Mouse (Mus musculus) Patski (cell line): ENCODE results near the gene Mettl6. TPM values are rescaled to one million over a fixed set of nuclear protein-coding genes. Genes with fewer than 3 reads are reported as not detected.

Experiments
- ATAC-seq: fragments of 100-300 bp; one replicate; pipeline ENCODE4 v1.8.0; 2021
- CTCF ChIA-PET: fragments of 350-600 bp; sonication (Branson Sonifier 250); formaldehyde crosslinking; loops from one replicate; lab custom pipeline; 2022; ENCODE audit warnings: inconsistent platforms; lab: Charles Lee
- POLR2A ChIA-PET: fragments of 350-600 bp; sonication (Branson Sonifier 250); formaldehyde crosslinking; loops from one replicate; lab custom pipeline; 2022; ENCODE audit warnings: antibody characterized with exemption, inconsistent platforms; lab: Charles Lee
- DNase-seq: peaks from one replicate; pipeline ENCODE4 v3.0.0-alpha.2; 2011; ENCODE audit warnings: low read depth, low spot score
- H3K27me3 ChIP-seq: fragments of 371-371 bp; one replicate; pipeline ENCODE4 v1.5.1; 2021
- CTCF ChIP-seq: fragments of 100-300 bp; IDR thresholded peaks from one replicate; pipeline ENCODE4 v1.5.1; 2021
- in situ Hi-C: fragments of 300-500 bp; cut with MboI; formaldehyde crosslinking; loops from 3 replicates; pipeline ENCODE4 v1.11.1; 2018; ENCODE audit warnings: low pct_unique_long_range_greater_than_20kb, mixed read lengths
- polyA plus RNA-seq: library from polyadenylated mRNA; unstranded; gene quantifications from one replicate; pipeline ENCODE4 v1.2.3, GENCODE M21; 2021

Gene Mettl6
- polyA plus RNA-seq: 28.8 TPM

GRCm38 (mm10) chr14:31494975-31495455, at the start of gene Mettl6:
Gene Mettl6, minus strand, starts transcription at chr14:31495040.
- H3K27me3 ChIP-seq: no peaks in the 10 kb centered on the region
- CTCF ChIA-PET: interaction anchor here (1.3 kb wide), 1 partner anchor 10 kb away, joined by 3 read pairs; no protein-coding TSS in a partner anchor
- POLR2A ChIA-PET: no interaction called here
- ATAC-seq (peak; percentile 90), DNase-seq (peak; percentile 48)
- TF ChIP-seq CTCF: no peak
- in situ Hi-C loops: no loop called here

- POLR2A ChIA-PET: no interaction called here
- in situ Hi-C loops: no loop called here
- CTCF ChIA-PET: interaction anchor here (1.2 kb wide), 1 partner anchor 12 kb away, joined by 5 read pairs; no protein-coding TSS in a partner anchor
- no peaks in the 10 kb centered on the region for H3K27me3 ChIP-seq
- ATAC-seq: no peak
- DNase-seq: no peak
- TF ChIP-seq CTCF: no peak
These were observed 49.1 kb upstream of the Mettl6 start for GRCm38 (mm10) chr14:31543885-31544442.

GRCm38 (mm10) chr14:31537298-31537697, 42.5 kb upstream of the Mettl6 start:
- no peak for ATAC-seq

GRCm38 (mm10) chr14:31532656-31533055, 37.8 kb upstream of the Mettl6 start:
- TF ChIP-seq CTCF: no peak
- ChIA-PET CTCF (interaction anchor here (1.2 kb wide), 1 partner anchor 16 kb away, joined by 3 read pairs; no protein-coding TSS in a partner anchor), POLR2A (no interaction called here)
- in situ Hi-C loops: no loop called here
- no peaks in the 10 kb centered on the region for H3K27me3 ChIP-seq
- ATAC-seq: no peak
- DNase-seq: no peak

More at GRCm38 (mm10) chr14:31537298-31537697, 42.5 kb upstream of the Mettl6 start:
- no peak for TF ChIP-seq CTCF
- H3K27me3 ChIP-seq: no peaks in the 10 kb centered on the region
- in situ Hi-C loops: no loop called here
- ChIA-PET CTCF (interaction anchor here (0.8 kb wide), 1 partner anchor 68 kb away, joined by 3 read pairs; no protein-coding TSS in a partner anchor), POLR2A (interaction anchor here (0.6 kb wide), 1 partner anchor 34 kb away, joined by 3 read pairs; no protein-coding TSS in a partner anchor)
- no peak for DNase-seq

GRCm38 (mm10) chr14:31531506-31532148, 36.8 kb upstream of the Mettl6 start:
- ChIA-PET POLR2A (no interaction called here), CTCF (no interaction called here)
- in situ Hi-C loops: no loop called here
- DNase-seq (no peak), ATAC-seq (no peak)
- no peaks in the 10 kb centered on the region for H3K27me3 ChIP-seq
- no peak for TF ChIP-seq CTCF

GRCm38 (mm10) chr14:31530847-31531246, 36.0 kb upstream of the Mettl6 start:
- in situ Hi-C loops: no loop called here
- ChIA-PET CTCF (no interaction called here), POLR2A (no interaction called here)
- ATAC-seq (no peak), DNase-seq (no peak)
- no peak for TF ChIP-seq CTCF
- H3K27me3 ChIP-seq: no peaks in the 10 kb centered on the region

GRCm38 (mm10) chr14:31525040-31525810, 30.4 kb upstream of the Mettl6 start:
- in situ Hi-C loops: no loop called here
- ATAC-seq (no peak), DNase-seq (no peak)
- ChIA-PET POLR2A (no interaction called here), CTCF (interaction anchor here (0.8 kb wide), 1 partner anchor 180 kb away, joined by 3 read pairs; no protein-coding TSS in a partner anchor)
- TF ChIP-seq CTCF: no peak
- H3K27me3 ChIP-seq: no peaks in the 10 kb centered on the region

GRCm38 (mm10) chr14:31521318-31521717, 26.5 kb upstream of the Mettl6 start:
- no peak for TF ChIP-seq CTCF
- no peak for DNase-seq
- POLR2A ChIA-PET: no interaction called here
- CTCF ChIA-PET: interaction anchor here (1.1 to 3.8 kb wide), 2 partner anchors 83 to 157 kb away, joined by 3 to 17 read pairs; no protein-coding TSS in a partner anchor
- ATAC-seq: no peak
- in situ Hi-C loops: no loop called here
- no peaks in the 10 kb centered on the region for H3K27me3 ChIP-seq

GRCm38 (mm10) chr14:31519165-31519564, 24.3 kb upstream of the Mettl6 start:
- ChIA-PET CTCF (interaction anchor here (0.7 to 3.8 kb wide), 3 partner anchors 9 to 151 kb away, joined by 3 to 17 read pairs (median 3); no protein-coding TSS in a partner anchor), POLR2A (interaction anchor here (0.6 kb wide), 1 partner anchor 50 kb away, joined by 4 read pairs; no protein-coding TSS in a partner anchor)
- DNase-seq (no peak), ATAC-seq (no peak)
- TF ChIP-seq CTCF: peak; percentile 73
- H3K27me3 ChIP-seq: no peaks in the 10 kb centered on the region
- in situ Hi-C loops: loop anchor here (5.0 kb wide), 1 partner anchor 88 kb away; no protein-coding TSS in a partner anchor

- H3K27me3 ChIP-seq: no peaks in the 10 kb centered on the region
- CTCF ChIA-PET: no interaction called here
- in situ Hi-C loops: loop anchor here (5.0 kb wide), 1 partner anchor 91 kb away; no protein-coding TSS in a partner anchor
- DNase-seq (no peak), ATAC-seq (no peak)
- POLR2A ChIA-PET: no interaction called here
- no peak for TF ChIP-seq CTCF
These were observed 21.1 kb upstream of the Mettl6 start for GRCm38 (mm10) chr14:31515895-31516294.
